Mouse (Mus musculus) gastrocnemius, adult 2 months (tissue): ENCODE results near the gene Thsd4. TPM values are rescaled to one million over a fixed set of nuclear protein-coding genes. Genes with fewer than 3 reads are reported as not detected.
A peak's percentile ranks its signal among the peaks of the same experiment; 100 is the strongest.

ENCODE experiments used
- DNase-seq: peaks from one replicate; pipeline ENCODE4 v3.0.0; 2022
- H3K27ac ChIP-seq: fragments of 200-600 bp; 2 replicates; pipeline ENCODE4 v1.8.1; 2022; ENCODE audit warnings: mild to moderate bottlenecking
- H3K4me3 ChIP-seq: fragments of 200-600 bp; 2 replicates; pipeline ENCODE4 v1.8.1; 2022; ENCODE audit warnings: mild to moderate bottlenecking, moderate library complexity
- CTCF ChIP-seq: fragments of 200-600 bp; IDR thresholded peaks from 2 replicates; pipeline ENCODE4 v1.8.1; 2022; ENCODE audit warnings: antibody characterized with exemption, mild to moderate bottlenecking, moderate library complexity
- intact Hi-C: fragments of 180-260 bp; cut with DNase I; formaldehyde crosslinking; loops from one replicate; pipeline ENCODE4 v1.15.1; 2025
- total RNA-seq, 2 experiments: library from RNA; stranded (reverse); gene quantifications; 2 replicates each; pipeline ENCODE4 v1.2.3; 2021

The Thsd4 gene
- total RNA-seq, 2 experiments from 2014 or later = 0.48 to 1.2 TPM

- TF ChIP-seq CTCF = no peak
- intact Hi-C loops = loop anchor here (10.0 kb wide), 1 partner anchor 1338 kb away; no protein-coding TSS in a partner anchor
- Histone ChIP-seq H3K27ac (no peak overlapping the region), H3K4me3 (no peak overlapping the region)
- no peak for DNase-seq
These were observed 204.6 kb downstream of the Thsd4 start for GRCm38 (mm10) chr9:60317291-60317690.

DNA sequence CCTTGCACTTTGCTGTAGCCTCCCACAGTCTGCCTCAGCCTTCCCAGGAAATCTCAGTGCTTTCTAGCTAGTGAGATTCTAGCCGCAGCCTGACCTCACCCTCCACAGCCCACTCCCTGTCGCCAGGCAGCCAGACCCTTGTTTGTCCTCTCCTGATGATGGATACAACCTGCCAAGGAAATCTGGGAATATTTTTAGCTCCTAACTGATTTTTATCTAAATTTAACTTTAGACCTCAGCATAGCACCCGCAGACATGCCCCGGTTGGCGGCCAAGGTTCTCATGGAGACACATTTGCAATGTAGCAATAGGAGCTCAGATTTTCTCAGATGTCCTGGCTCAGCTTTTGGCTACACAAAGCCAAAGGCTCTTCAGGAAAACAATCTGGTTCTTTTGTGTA, 205.3 kb downstream of the Thsd4 start:
- peak overlapping the region; percentile 35; the same call in 1 of the 2 replicates for H3K27ac ChIP-seq
- H3K4me3 ChIP-seq = no peak overlapping the region
- intact Hi-C loops = loop anchor here (10.0 kb wide), 1 partner anchor 1338 kb away; no protein-coding TSS in a partner anchor
- DNase-seq = peak; percentile 83
- no peak for TF ChIP-seq CTCF

- TF ChIP-seq CTCF = no peak
- intact Hi-C loops = loop anchor here (10.0 kb wide), 1 partner anchor 1339 kb away; no protein-coding TSS in a partner anchor
- Histone ChIP-seq H3K27ac (no peak overlapping the region), H3K4me3 (no peak overlapping the region)
- no peak for DNase-seq
These were observed 206.3 kb downstream of the Thsd4 start for GRCm38 (mm10) chr9:60315533-60315932.

- Histone ChIP-seq H3K27ac (peak overlapping the region; percentile 31; the same call in 1 of the 2 replicates), H3K4me3 (no peak overlapping the region)
- DNase-seq = no peak
These were observed 208.2 kb downstream of the Thsd4 start for GRCm38 (mm10) chr9:60313661-60314060.

GRCm38 (mm10) chr9:60312670-60313069, 209.2 kb downstream of the Thsd4 start:
- DNase-seq = no peak
- H3K27ac ChIP-seq = peak overlapping the region; percentile 25; the same call in 1 of the 2 replicates
- no peak for TF ChIP-seq CTCF
- intact Hi-C loops = loop anchor here (10.0 kb wide), 1 partner anchor 1342 kb away; no protein-coding TSS in a partner anchor
- no peak overlapping the region for H3K4me3 ChIP-seq

More at GRCm38 (mm10) chr9:60313661-60314060, 208.2 kb downstream of the Thsd4 start:
- TF ChIP-seq CTCF = no peak
- intact Hi-C loops = loop anchor here (10.0 kb wide), 1 partner anchor 1341 kb away; no protein-coding TSS in a partner anchor

DNA sequence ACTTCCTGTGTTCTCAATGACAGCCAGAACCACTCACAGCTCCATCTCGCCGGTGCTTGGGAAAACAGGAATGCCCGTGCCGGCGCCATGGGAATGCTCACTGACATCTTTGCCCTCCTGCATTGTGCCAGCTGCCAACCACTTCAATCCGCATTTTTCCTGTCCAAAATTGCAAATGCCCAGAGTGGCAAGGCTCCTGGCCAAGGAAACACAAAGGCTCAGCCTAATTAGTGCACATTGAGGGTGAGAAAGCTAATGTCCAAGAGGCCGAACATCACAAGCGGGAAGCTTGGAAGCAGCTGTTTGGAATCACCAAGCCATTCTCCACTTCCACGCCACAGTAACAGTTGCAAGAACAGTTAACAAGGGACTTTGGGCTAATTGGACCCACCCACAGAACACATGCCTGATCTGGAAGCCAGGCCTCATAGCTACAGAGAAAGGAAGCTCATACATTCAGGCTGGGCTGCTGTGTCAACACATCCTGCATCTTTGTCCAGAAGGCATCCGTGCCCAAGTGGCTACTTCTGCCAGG, 210.2 kb downstream of the Thsd4 start:
- no peak for DNase-seq
- intact Hi-C loops = loop anchor here (10.0 kb wide), 1 partner anchor 1343 kb away; no protein-coding TSS in a partner anchor
- TF ChIP-seq CTCF = no peak
- peak overlapping the region; percentile 16; the same call in 1 of the 2 replicates for H3K27ac ChIP-seq
- no peak overlapping the region for H3K4me3 ChIP-seq

DNA sequence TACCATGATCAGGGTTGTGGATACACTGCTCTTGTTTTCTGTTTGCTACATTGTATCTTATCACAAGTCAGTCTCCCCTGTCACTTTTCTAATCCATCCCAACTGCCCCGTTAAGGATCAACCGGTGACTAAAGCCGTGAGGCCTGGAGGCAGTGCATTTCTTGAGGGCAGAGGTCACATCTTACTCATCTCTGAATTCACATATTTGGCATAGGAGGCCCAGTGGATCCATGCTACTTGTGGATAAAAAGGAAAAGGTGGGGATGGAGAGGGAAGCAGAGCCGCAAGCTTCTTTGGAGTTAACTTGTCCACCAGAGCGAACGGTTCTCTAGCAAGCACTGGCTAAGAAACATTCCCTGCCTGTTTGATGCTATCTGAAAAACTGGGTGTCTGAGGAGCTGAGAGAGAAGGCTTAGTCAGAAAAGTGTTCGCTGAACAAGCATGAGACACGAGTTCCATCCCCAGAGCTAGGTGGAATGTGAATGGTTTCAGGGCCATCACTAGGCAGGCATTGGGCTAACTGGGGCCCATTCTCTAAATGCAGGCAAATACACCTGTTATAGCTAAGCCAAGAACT, 211.0 kb downstream of the Thsd4 start:
- TF ChIP-seq CTCF = no peak
- Histone ChIP-seq H3K27ac (peak overlapping the region; percentile 87), H3K4me3 (peak overlapping the region; percentile 52)
- intact Hi-C loops = loop anchor here (10.0 kb wide), 1 partner anchor 1344 kb away; no protein-coding TSS in a partner anchor
- DNase-seq = no peak

GRCm38 (mm10) chr9:60309786-60310711, 211.8 kb downstream of the Thsd4 start:
- DNase-seq = peak; percentile 94
- Histone ChIP-seq H3K4me3 (peak overlapping the region; percentile 52), H3K27ac (peak overlapping the region; percentile 87)
- intact Hi-C loops = loop anchor here (10.0 kb wide), 1 partner anchor 1345 kb away; no protein-coding TSS in a partner anchor
- no peak for TF ChIP-seq CTCF

- no peak overlapping the region for H3K4me3 ChIP-seq
- intact Hi-C loops = no loop called here
- TF ChIP-seq CTCF = no peak
- DNase-seq = no peak
- H3K27ac ChIP-seq = no peak overlapping the region
These were observed 213.7 kb downstream of the Thsd4 start for GRCm38 (mm10) chr9:60308182-60308581.

GRCm38 (mm10) chr9:60307469-60307868, 214.4 kb downstream of the Thsd4 start:
- intact Hi-C loops = no loop called here
- no peak for DNase-seq
- no peak for TF ChIP-seq CTCF
- H3K27ac ChIP-seq = no peak overlapping the region
- no peak overlapping the region for H3K4me3 ChIP-seq

GRCm38 (mm10) chr9:60306241-60306640, 215.6 kb downstream of the Thsd4 start:
- intact Hi-C loops = no loop called here
- TF ChIP-seq CTCF = no peak
- H3K27ac ChIP-seq = no peak overlapping the region
- no peak overlapping the region for H3K4me3 ChIP-seq
- peak; percentile 54 for DNase-seq

GRCm38 (mm10) chr9:60305204-60305840, 216.5 kb downstream of the Thsd4 start:
- TF ChIP-seq CTCF = no peak
- intact Hi-C loops = no loop called here
- no peak for DNase-seq
- no peak overlapping the region for H3K27ac ChIP-seq
- H3K4me3 ChIP-seq = no peak overlapping the region
